Mouse (Mus musculus) embryonic facial prominence, embryonic 13.5 days (tissue): ENCODE measurements around the gene Sirt5. TPM values are rescaled to one million over a fixed set of nuclear protein-coding genes. Genes with fewer than 3 reads are reported as not detected.

Experiments used
- ATAC-seq: fragments of 200-750 bp; cut with Nextera tagmentation; 2 replicates; pipeline ENCODE4 v1.8.0; 2017; ENCODE audit warnings: low read depth; ENCODE audit not compliant: insufficient number of reproducible peaks, insufficient read depth, low FRiP score, low TSS enrichment
- H3K27ac ChIP-seq: fragments of 300-500 bp; sonication (generic); 2 replicates; pipeline ENCODE4 v1.5.1; 2015; ENCODE audit warnings: moderate library complexity, mild to moderate bottlenecking, inconsistent platforms
- H3K27me3 ChIP-seq: fragments of 300-500 bp; sonication (generic); 2 replicates; pipeline ENCODE4 v1.6.1; 2015; ENCODE audit warnings: mild to moderate bottlenecking, inconsistent platforms
- H3K36me3 ChIP-seq: fragments of 300-500 bp; sonication (generic); 2 replicates; pipeline ENCODE4 v1.6.1; 2015; ENCODE audit warnings: mild to moderate bottlenecking, inconsistent platforms
- H3K4me1 ChIP-seq: fragments of 300-500 bp; sonication (generic); 2 replicates; pipeline ENCODE4 v1.6.1; 2015; ENCODE audit warnings: inconsistent platforms
- H3K4me2 ChIP-seq: fragments of 300-500 bp; sonication (generic); 2 replicates; pipeline ENCODE4 v1.6.1; 2015; ENCODE audit warnings: moderate library complexity, mild to moderate bottlenecking, inconsistent platforms
- H3K4me3 ChIP-seq: fragments of 300-500 bp; sonication (generic); 2 replicates; pipeline ENCODE4 v1.5.1; 2015; ENCODE audit warnings: mild to moderate bottlenecking, inconsistent platforms
- H3K9ac ChIP-seq: fragments of 300-500 bp; sonication (generic); 2 replicates; pipeline ENCODE4 v1.6.1; 2015; ENCODE audit warnings: mild to moderate bottlenecking, inconsistent platforms
- H3K9me3 ChIP-seq: fragments of 300-500 bp; sonication (generic); 2 replicates; pipeline ENCODE4 v1.6.1; 2016; ENCODE audit warnings: inconsistent platforms
- WGBS: fragments of 180-500 bp; shearing (Covaris S2); methylation state at CpG from one replicate; pipeline ENCODE4 v1.1.7; 2015; ENCODE audit warnings: mixed read lengths; 5-methylcytosine and 5-hydroxymethylcytosine counted together
- polyA plus RNA-seq: library from polyadenylated mRNA; unstranded; fragments of >200 nt; fragmentation: Nextera tagmentation; extraction: Ambion mirVana; gene quantifications from 2 replicates; pipeline ENCODE4 v1.2.1, GENCODE M21; 2015

The Sirt5 gene
- polyA plus RNA-seq, result 42.6 and 43.0 TPM in 2 replicates

DNA sequence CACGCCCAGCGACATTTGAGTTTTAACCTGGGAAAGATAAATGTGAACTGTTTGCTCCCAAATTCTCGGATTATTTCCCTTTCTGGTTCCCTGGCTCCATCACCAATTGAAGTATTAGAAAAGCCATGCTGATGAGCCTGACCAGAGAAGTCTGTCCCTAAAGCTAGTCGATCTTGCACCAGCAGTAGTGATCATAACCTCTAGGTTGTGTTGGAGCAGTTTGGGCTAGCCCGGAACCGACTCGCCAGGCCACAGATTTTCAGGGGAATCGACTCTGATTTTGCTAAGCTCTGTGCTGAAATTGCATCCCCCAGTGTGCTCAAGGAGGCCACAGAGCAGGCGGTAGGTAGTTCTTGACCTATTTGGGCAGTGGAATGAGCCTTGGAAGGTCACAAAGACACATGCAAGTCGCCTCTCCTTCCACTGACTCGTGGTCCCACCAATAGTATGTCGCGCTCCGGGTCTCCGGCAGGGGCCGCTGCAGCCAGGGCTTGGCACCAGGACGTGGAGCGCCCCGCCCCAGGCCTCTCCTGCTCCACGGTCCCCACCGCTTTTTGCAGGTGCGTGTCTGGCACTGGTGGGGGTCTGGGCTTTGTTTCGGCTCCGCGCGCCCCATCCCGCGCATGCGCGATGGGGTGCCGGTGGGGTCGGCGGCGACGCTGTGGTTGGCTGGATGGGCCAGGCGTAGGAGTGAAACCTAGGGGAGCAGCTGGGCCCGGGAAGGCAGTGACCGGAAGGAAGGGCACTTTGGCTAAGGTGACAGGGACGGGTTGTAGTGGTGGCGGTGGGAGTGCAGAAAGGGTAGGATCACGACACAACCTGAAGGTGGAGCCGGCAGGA, at the start of gene Sirt5:
TSS of gene Sirt5 (plus strand) at position 512 of the 840 bp plus-strand sequence.
- H3K4me1 ChIP-seq, result peaks cover 9% of the 10 kb centered on the region; the same call in 1 of the 2 replicates
- H3K36me3 ChIP-seq, result no peaks in the 10 kb centered on the region
- 16% methylated on average over 42 of the region's 42 CpGs for WGBS
- H3K9ac ChIP-seq, result peak within 1 kb of the TSS; percentile 84
- H3K9me3 ChIP-seq, result no peaks in the 10 kb centered on the region
- ATAC-seq, result peak; percentile 90
- no peaks in the 10 kb centered on the region for H3K27me3 ChIP-seq
- peak within 1 kb of the TSS; percentile 60 for H3K4me3 ChIP-seq
- H3K27ac ChIP-seq, result peak within 1 kb of the TSS; percentile 62
- H3K4me2 ChIP-seq, result peak within 1 kb of the TSS; percentile 82

DNA sequence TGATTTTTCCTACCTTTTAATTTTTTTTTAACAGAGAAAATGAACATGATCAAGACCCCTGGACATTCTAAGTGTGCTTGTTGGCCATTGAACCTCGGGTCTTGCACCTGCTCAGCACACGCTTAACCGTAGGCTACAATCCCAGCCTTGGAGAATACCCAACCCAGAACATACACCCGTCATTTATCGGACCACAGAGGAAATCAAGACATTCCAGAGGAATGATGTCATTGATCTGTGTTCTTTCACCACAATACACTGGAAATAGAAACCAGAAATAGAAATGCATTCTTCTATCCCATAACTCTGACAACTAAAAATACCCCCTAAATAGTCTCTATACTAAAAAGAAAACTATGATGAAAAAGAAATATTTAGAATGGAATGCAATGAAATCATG, 47.9 kb upstream of the Sirt5 start:
- Histone ChIP-seq H3K4me1 (no peaks in the 10 kb centered on the region), H3K9me3 (no peaks in the 10 kb centered on the region), H3K36me3 (no peaks in the 10 kb centered on the region), H3K27ac (no peak overlapping the region), H3K4me3 (no peak overlapping the region), H3K9ac (no peak overlapping the region), H3K4me2 (no peak overlapping the region), H3K27me3 (no peaks in the 10 kb centered on the region)
- no peak for ATAC-seq
- 48% methylated on average over 5 of the region's 5 CpGs for WGBS

DNA sequence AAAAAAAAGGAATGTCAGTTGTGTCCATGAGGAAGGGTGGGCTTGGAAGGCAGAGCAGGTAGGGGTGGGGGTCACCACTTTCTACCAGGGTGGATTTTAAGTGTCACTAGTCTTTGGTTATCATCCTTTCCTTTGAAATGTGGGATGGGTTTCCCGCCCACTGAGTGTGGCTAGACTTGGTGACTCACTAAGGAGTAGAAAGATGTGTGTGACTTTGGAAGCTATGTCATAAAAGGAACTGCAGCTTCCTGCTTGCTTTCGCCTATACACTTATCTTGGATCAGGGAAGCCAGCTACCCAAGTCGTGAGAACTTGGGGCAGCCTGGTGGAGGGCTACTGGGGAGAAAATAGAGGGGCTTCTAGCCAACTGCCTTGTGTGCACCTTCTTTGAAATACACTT, 45.9 kb upstream of the Sirt5 start:
- Histone ChIP-seq H3K9me3 (no peaks in the 10 kb centered on the region), H3K27me3 (no peaks in the 10 kb centered on the region), H3K4me1 (no peaks in the 10 kb centered on the region), H3K4me2 (no peak overlapping the region), H3K9ac (no peak overlapping the region), H3K36me3 (no peaks in the 10 kb centered on the region), H3K4me3 (no peak overlapping the region), H3K27ac (no peak overlapping the region)
- WGBS, result 71% methylated on average over 3 of the region's 3 CpGs
- ATAC-seq, result no peak

DNA sequence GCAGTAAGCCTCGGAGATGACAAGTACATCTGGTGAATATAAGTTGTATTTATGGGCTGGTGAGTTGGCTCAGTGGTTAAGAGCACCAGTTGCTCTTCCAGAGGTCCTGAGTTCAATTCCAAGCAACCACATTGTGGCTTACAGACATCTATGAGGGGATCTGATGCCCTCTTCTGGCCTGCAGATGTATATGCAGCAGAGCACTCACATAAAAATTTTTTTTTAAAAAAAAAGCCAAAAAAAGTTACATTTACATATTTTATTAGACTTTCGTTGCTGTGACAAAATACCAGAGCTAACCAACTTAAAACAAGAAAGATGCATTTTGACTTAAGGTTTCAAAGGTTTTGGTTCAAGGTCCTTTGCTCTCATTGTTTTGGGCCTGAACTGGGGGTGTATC, 43.8 kb upstream of the Sirt5 start:
- Histone ChIP-seq H3K27ac (no peak overlapping the region), H3K27me3 (no peaks in the 10 kb centered on the region), H3K9me3 (no peaks in the 10 kb centered on the region), H3K4me3 (no peak overlapping the region), H3K4me1 (no peaks in the 10 kb centered on the region), H3K4me2 (no peak overlapping the region), H3K36me3 (no peaks in the 10 kb centered on the region), H3K9ac (no peak overlapping the region)
- WGBS, result 71% methylated on average over 2 of the region's 2 CpGs
- no peak for ATAC-seq

DNA sequence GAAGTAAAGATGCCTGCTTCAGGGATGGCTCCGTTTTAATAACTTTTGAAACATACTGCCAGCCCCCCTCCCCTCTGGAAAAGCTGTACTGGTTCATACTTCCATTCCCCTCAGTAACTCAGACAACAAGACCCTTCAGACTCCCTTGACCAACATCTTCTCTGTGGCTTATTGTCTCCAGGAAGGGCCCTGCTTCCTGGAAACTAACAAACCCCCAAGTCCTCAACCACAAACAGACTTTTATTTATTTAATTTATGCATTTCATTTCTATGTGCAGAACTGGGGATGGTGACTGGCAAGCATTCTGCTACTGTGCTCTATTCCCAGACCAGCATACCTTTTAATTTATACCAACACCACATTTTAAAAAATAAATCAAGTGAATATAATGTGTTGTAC, 39.9 kb upstream of the Sirt5 start:
- 81% methylated on average over 1 of the region's 1 CpGs for WGBS
- H3K4me1 ChIP-seq, result no peaks in the 10 kb centered on the region
- no peaks in the 10 kb centered on the region for H3K36me3 ChIP-seq
- H3K27ac ChIP-seq, result no peak overlapping the region
- ATAC-seq, result no peak
- H3K4me2 ChIP-seq, result no peak overlapping the region
- no peak overlapping the region for H3K4me3 ChIP-seq
- H3K9ac ChIP-seq, result no peak overlapping the region
- H3K9me3 ChIP-seq, result no peaks in the 10 kb centered on the region
- H3K27me3 ChIP-seq, result no peaks in the 10 kb centered on the region

DNA sequence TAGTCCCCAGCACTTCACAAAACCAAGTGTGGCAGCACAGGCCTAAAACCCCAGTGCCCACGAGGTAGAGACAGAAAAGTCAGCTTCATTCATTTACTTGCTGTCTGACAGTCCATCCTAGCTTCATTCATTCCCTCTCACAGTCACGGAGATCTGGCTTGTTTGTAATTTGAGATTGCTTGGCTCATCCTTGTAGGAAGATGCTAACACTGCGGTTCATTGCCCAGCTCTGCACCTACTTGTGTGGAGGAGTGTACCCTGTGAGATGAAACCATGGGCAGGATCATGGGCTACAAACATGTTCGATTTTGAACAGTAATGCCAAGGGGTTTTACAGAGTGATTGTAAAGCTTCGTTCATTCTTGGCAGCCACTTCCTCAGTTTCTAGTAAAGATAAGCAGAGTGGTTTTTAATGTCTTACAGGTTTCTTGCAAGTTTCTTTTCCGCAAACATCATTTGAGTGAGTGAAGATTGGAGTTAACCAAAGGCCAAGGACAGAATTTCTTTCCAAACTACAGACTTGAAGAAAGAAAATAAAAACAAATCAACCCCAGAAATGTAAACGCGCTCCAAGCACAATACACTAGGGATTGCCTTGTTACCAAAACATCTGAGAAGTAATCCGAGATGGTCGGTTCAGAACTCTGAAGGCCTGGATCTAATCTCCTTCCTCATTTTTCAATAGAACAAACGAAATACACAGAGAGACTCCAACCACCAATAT, 33.4 kb upstream of the Sirt5 start:
- H3K4me2 ChIP-seq, result no peak overlapping the region
- H3K27me3 ChIP-seq, result no peaks in the 10 kb centered on the region
- H3K4me1 ChIP-seq, result peaks cover 15% of the 10 kb centered on the region
- no peak for ATAC-seq
- no peak overlapping the region for H3K4me3 ChIP-seq
- no peaks in the 10 kb centered on the region for H3K36me3 ChIP-seq
- no peak overlapping the region for H3K9ac ChIP-seq
- WGBS, result 21% methylated on average over 11 of the region's 11 CpGs
- no peaks in the 10 kb centered on the region for H3K9me3 ChIP-seq
- peak overlapping the region; percentile 41 for H3K27ac ChIP-seq

DNA sequence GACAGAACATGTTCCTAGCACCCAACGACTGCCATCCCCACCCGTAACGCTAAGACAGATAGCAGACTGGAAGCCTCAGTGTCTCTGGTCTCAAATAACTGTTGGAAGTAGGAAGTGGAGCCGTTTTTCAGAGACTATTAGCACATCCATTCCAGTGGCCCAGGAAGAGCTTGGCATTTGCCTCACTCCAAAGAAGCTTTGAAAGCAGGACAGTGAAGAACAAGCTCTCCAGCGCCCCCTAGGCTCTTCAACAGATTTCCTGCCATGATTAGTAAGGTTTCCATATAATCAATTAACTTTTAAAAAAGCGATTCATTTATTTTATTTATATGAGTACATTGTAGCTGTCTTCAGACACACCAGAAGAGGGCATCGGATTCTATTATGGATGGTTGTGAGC, 32.7 kb upstream of the Sirt5 start:
- no peaks in the 10 kb centered on the region for H3K9me3 ChIP-seq
- no peaks in the 10 kb centered on the region for H3K36me3 ChIP-seq
- no peak overlapping the region for H3K4me3 ChIP-seq
- no peaks in the 10 kb centered on the region for H3K27me3 ChIP-seq
- no peak overlapping the region for H3K4me2 ChIP-seq
- no peak for ATAC-seq
- no peak overlapping the region for H3K27ac ChIP-seq
- H3K4me1 ChIP-seq, result peaks cover 15% of the 10 kb centered on the region
- H3K9ac ChIP-seq, result no peak overlapping the region
- 32% methylated on average over 7 of the region's 7 CpGs for WGBS

DNA sequence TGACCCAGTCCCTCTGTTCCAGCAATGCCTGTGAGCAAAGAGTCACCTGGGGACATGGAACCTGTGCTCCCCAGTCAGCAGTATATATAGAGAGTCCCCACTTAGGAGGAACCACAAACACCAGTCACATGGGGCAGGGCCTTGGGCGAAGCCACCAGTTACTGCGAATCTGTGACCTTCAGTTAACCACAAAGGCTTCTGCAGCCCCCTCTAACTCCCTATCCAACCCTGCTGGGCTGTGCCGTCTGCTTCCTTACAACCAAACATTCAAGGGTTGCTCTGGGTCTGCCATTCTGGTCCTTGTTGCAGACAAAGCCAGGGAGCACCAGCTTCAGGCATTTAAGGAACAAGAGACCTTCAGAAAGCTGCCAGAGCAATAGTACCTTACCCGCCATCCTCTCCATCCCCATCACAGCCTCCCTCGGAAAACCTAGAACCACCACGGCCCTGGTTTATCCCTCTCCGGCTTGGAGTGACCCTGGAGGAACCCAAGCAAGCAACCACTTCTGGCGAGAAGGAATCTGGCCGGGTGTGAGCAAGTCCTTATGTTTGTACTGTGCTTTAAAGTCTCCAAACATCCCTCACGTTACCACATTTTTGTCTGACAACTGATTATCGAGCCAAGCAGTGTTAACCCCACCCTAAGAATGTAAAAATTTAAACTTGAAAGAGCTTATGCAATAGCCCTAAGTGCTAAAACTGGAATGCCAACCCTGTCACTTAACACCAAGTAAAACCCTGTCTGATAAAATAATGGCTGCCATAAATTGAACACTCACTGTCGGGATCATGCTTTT, 28.7 kb upstream of the Sirt5 start:
- no peak overlapping the region for H3K4me3 ChIP-seq
- no peak for ATAC-seq
- no peaks in the 10 kb centered on the region for H3K27me3 ChIP-seq
- no peaks in the 10 kb centered on the region for H3K9me3 ChIP-seq
- peak overlapping the region; percentile 68 for H3K27ac ChIP-seq
- WGBS, result 64% methylated on average over 12 of the region's 12 CpGs
- no peak overlapping the region for H3K9ac ChIP-seq
- H3K36me3 ChIP-seq, result no peaks in the 10 kb centered on the region
- no peak overlapping the region for H3K4me2 ChIP-seq
- peaks cover 23% of the 10 kb centered on the region for H3K4me1 ChIP-seq

DNA sequence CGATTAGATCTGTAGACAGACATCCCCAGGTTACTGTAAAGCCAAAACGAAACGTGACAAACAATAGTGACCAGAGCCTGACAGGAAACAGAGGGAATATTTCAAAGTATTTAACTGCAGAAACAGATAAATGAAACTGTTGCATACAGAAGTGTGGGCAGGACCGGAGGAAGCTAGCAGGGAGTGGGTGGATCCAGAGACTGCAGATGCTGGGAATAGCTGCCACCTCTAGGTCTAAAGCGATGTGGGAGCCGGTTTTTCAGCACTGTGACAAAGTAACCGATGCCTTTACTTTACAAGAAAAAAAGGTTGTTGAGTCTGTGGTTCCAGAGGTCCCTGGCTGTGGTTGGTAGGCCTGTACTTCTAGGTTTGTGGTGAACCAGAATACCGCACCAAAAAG, 27.3 kb upstream of the Sirt5 start:
- no peak overlapping the region for H3K4me2 ChIP-seq
- peaks cover 18% of the 10 kb centered on the region for H3K4me1 ChIP-seq
- H3K27me3 ChIP-seq, result no peaks in the 10 kb centered on the region
- 87% methylated on average over 8 of the region's 8 CpGs for WGBS
- H3K36me3 ChIP-seq, result no peaks in the 10 kb centered on the region
- H3K27ac ChIP-seq, result no peak overlapping the region
- no peak for ATAC-seq
- no peaks in the 10 kb centered on the region for H3K9me3 ChIP-seq
- no peak overlapping the region for H3K9ac ChIP-seq
- no peak overlapping the region for H3K4me3 ChIP-seq

DNA sequence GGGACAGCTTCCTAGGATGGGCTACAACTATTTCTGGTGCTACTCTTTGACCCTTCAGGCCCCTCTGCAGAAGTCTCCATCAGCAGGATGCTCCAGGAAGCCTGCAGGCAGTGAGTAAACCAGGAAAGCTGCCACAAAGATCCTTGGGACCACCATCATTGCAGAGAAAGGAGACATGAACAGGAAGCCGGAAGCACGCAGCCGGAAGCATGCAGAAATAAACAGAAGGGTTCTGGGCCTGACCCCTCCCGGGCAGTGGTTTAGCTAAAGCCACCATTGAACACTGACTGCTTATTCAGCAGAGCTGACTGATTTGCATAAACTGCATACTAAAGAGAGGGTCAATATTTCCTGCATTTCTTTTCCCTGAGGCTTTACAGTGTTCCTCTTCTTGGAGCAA, 26.7 kb upstream of the Sirt5 start:
- Histone ChIP-seq H3K4me1 (peaks cover 18% of the 10 kb centered on the region), H3K27ac (no peak overlapping the region), H3K4me3 (no peak overlapping the region), H3K9ac (no peak overlapping the region), H3K27me3 (no peaks in the 10 kb centered on the region), H3K4me2 (no peak overlapping the region), H3K36me3 (no peaks in the 10 kb centered on the region), H3K9me3 (no peaks in the 10 kb centered on the region)
- ATAC-seq, result no peak
- 69% methylated on average over 4 of the region's 4 CpGs for WGBS

DNA sequence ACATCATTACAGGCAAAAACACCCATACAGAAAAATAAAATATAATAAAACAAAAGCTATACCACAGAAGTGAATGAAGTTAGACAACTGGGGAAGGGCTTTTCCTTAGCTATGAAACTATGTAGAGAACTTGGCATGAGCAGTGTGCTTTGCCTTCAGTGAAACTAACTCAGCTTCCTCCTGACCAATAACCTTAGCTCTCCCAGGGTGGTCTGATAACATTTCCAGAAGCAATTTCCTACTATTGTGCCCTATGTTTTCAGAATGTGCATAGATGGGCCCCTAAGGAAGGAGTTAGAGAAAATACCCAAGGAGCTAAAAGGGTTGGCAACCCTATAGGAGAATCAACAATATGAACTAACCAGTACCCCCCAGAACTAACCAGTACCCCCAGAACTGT, 18.5 kb upstream of the Sirt5 start:
- H3K36me3 ChIP-seq, result no peaks in the 10 kb centered on the region

More for the DNA sequence above, 18.5 kb upstream of the Sirt5 start:
- ATAC-seq, result no peak
- H3K9me3 ChIP-seq, result no peaks in the 10 kb centered on the region
- H3K27me3 ChIP-seq, result no peaks in the 10 kb centered on the region
- no peak overlapping the region for H3K4me3 ChIP-seq
- no peaks in the 10 kb centered on the region for H3K4me1 ChIP-seq
- H3K27ac ChIP-seq, result no peak overlapping the region
- no peak overlapping the region for H3K9ac ChIP-seq
- H3K4me2 ChIP-seq, result no peak overlapping the region
